Mouse (Mus musculus) lung, embryonic 14.5 days (tissue): ENCODE results near the gene Marc1. TPM values are rescaled to one million over a fixed set of nuclear protein-coding genes. Genes with fewer than 3 reads are reported as not detected.

Source experiments
- ATAC-seq: fragments of 200-750 bp; cut with Nextera tagmentation; 2 replicates; pipeline ENCODE4 v1.8.0; 2017; ENCODE audit warnings: mild to moderate bottlenecking, moderate TSS enrichment, moderate library complexity; ENCODE audit not compliant: insufficient read depth
- DNase-seq: peaks from one replicate; pipeline ENCODE4 v3.0.0-alpha.2; 2015
- H3K27ac ChIP-seq: fragments of 300-500 bp; sonication (generic); 2 replicates; pipeline ENCODE4 v1.5.1; 2014; ENCODE audit warnings: low read depth, mild to moderate bottlenecking, moderate library complexity
- H3K27me3 ChIP-seq: fragments of 300-500 bp; sonication (generic); 2 replicates; pipeline ENCODE4 v1.6.1; 2014; ENCODE audit warnings: low read length, control low read depth; ENCODE audit not compliant: insufficient read depth
- H3K36me3 ChIP-seq: fragments of 300-500 bp; sonication (generic); 2 replicates; pipeline ENCODE4 v1.6.1; 2014; ENCODE audit warnings: control low read depth; ENCODE audit not compliant: insufficient read depth
- H3K4me1 ChIP-seq: fragments of 300-500 bp; sonication (generic); 2 replicates; pipeline ENCODE4 v1.6.1; 2014; ENCODE audit warnings: antibody characterized with exemption, control low read depth; ENCODE audit not compliant: insufficient read depth
- H3K4me2 ChIP-seq: fragments of 300-500 bp; sonication (generic); 2 replicates; pipeline ENCODE4 v1.6.1; 2014; ENCODE audit warnings: mild to moderate bottlenecking
- H3K4me3 ChIP-seq: fragments of 300-500 bp; sonication (generic); 2 replicates; pipeline ENCODE4 v1.5.1; 2014; ENCODE audit warnings: low read depth, low read length
- H3K9ac ChIP-seq: fragments of 300-500 bp; sonication (generic); 2 replicates; pipeline ENCODE4 v1.6.1; 2014
- H3K9me3 ChIP-seq: fragments of 300-500 bp; sonication (generic); 2 replicates; pipeline ENCODE4 v1.6.1; 2016; ENCODE audit warnings: low read depth, low read length, control low read depth
- CTCF ChIP-seq: IDR thresholded peaks from 2 replicates; pipeline ENCODE4 v1.5.1; 2016; ENCODE audit warnings: antibody characterized with exemption, low read depth
- WGBS: fragments of 180-500 bp; shearing (Covaris S2); extraction: QIAGEN DNeasy Blood & Tissue Kit; methylation state at CpG from one replicate; pipeline ENCODE4 v1.1.7; 2014; 5-methylcytosine and 5-hydroxymethylcytosine counted together
- polyA plus RNA-seq: library from polyadenylated mRNA; unstranded; fragments of >200 nt; fragmentation: Nextera tagmentation; extraction: Ambion mirVana; gene quantifications from 2 replicates; pipeline ENCODE4 v1.2.1, GENCODE M21; 2014

Gene Marc1
- polyA plus RNA-seq, result not detected in 2 replicates

DNA sequence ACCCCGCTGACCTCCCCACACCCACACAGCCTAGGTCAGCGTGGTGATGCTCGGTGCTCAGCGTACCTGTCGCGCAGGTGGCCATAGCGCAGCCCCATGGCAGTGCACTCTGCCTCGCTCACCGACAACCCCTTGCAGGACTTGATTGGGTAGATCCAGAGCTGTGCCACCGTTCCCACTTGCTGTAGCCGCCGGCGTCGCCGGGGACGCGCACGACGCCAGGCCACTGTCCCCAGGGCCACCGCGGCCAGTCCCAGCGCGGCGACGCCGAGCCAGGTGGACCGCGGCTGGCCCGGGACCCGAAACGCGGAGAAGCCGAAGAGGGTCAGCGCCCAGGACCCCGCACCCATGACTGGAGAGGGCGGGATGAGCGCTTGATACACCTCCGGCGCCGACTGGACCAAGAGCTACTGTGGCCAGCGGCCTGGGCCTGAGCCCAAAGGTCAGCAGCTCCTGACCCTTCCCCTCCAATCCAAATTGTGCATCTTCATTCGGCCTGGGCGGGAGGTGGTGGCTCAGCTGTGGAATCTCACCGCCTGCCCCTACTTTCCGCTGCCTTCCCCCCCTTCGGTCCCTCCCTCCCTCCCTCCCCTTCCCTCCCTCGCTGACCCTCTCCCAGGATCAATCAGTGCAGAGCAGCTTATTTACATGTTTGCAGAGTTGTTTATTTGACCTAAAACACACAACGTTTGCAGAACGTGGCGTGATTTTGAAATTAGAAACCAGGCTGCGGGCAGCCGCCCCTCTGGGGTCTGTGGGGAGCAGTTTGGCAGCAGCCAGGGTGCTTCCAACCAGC lies at the start of gene Marc1:
Gene Marc1 (minus strand): TSS at position 534 of the 796 bp plus-strand sequence.
- Histone ChIP-seq H3K4me1 (no peaks in the 10 kb centered on the region; the same call in 1 of the 2 replicates), H3K27ac (no peak within 1 kb of the TSS), H3K9me3 (no peaks in the 10 kb centered on the region), H3K36me3 (0 out of 2 replicates have a peak, but pooled peaks cover 4% of the 10 kb centered on the region), H3K4me2 (peak within 1 kb of the TSS; percentile 57), H3K9ac (peak within 1 kb of the TSS; percentile 15; the same call in 1 of the 2 replicates), H3K4me3 (peak within 1 kb of the TSS; percentile 33), H3K27me3 (peaks cover 26% of the 10 kb centered on the region)
- no peak for TF ChIP-seq CTCF
- DNase-seq (peak; percentile 16), ATAC-seq (peak; percentile 45)
- WGBS, result 6% methylated on average over 52 of the region's 52 CpGs

DNA sequence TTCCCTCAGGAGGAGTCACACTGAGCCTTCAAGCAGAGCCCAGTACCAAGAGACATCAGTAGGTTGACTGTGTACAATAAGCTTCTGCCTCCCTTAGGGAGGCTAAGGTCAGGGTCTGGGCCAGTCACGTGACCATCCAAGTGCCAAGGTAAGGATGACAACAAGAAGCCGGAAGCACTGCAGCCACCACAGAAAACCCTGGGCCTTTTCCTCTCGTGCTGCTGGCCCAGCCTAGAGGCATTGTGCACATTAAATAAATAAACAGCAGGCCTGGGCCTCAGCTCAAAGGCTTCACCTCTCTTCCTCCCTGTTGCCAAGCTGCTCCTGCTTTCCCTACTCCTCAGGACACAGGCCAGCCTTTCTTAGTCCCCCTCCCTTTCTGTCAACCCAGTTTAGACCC lies 49.2 kb upstream of the Marc1 start:
- Histone ChIP-seq H3K36me3 (no peaks in the 10 kb centered on the region), H3K4me1 (no peaks in the 10 kb centered on the region), H3K9ac (no peak overlapping the region), H3K4me3 (no peak overlapping the region), H3K4me2 (no peak overlapping the region), H3K27me3 (no peaks in the 10 kb centered on the region), H3K27ac (peak overlapping the region; percentile 54), H3K9me3 (no peaks in the 10 kb centered on the region)
- ATAC-seq (peak; percentile 64; the same call in 1 of the 2 replicates), DNase-seq (peak; percentile 51)
- 21% methylated on average over 3 of the region's 3 CpGs for WGBS
- no peak for TF ChIP-seq CTCF

DNA sequence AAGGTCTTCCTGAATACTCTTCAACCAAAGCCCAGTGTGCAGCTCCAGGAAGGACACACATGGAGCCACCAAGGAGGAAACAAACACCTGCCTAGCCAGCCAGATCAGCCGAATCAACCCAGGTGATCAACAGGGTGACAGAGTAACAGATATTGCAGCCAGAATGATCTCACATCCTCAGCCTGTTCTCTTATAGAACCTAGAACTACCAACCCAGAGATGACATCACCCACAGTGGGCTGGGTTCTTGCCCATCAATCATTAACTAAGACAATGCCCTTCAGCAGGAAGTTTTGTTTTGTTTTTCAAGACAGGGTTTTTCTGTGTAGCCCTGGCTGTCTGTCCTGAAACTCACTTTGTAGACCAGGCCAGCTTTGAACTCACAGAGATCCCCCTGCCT lies 47.1 kb upstream of the Marc1 start:
- ATAC-seq (no peak), DNase-seq (peak; percentile 31)
- H3K4me3 ChIP-seq, result no peak overlapping the region
- no peaks in the 10 kb centered on the region for H3K9me3 ChIP-seq
- no peak overlapping the region for H3K27ac ChIP-seq
- H3K27me3 ChIP-seq, result no peaks in the 10 kb centered on the region
- H3K4me2 ChIP-seq, result no peak overlapping the region
- no peaks in the 10 kb centered on the region for H3K36me3 ChIP-seq
- no peak overlapping the region for H3K9ac ChIP-seq
- WGBS, result 65% methylated on average over 1 of the region's 1 CpGs
- H3K4me1 ChIP-seq, result no peaks in the 10 kb centered on the region
- TF ChIP-seq CTCF, result no peak

DNA sequence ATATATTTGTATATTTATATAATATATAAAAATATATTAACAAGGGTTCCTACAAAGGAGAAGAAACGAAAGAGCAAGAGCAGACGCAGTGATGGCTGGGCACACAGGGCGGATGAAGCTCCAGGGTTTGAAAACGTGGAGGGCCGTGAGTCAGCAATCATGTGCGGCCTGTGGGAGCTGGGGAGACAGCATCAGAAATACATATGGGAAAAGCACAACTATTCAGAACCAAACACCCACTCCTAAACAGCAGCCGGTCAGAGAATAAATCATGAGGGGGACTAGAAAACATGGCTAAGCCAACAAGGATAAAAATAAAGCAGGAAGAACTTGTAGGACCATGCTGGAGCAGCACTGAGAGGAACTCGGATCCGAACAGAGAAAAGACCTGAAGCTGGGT lies 46.1 kb upstream of the Marc1 start:
- DNase-seq (no peak), ATAC-seq (no peak)
- H3K4me3 ChIP-seq, result no peak overlapping the region
- WGBS, result 85% methylated on average over 9 of the region's 9 CpGs
- H3K4me1 ChIP-seq, result no peaks in the 10 kb centered on the region
- no peak overlapping the region for H3K27ac ChIP-seq
- no peaks in the 10 kb centered on the region for H3K27me3 ChIP-seq
- no peak for TF ChIP-seq CTCF
- no peak overlapping the region for H3K9ac ChIP-seq
- H3K9me3 ChIP-seq, result no peaks in the 10 kb centered on the region
- no peaks in the 10 kb centered on the region for H3K36me3 ChIP-seq
- H3K4me2 ChIP-seq, result no peak overlapping the region

DNA sequence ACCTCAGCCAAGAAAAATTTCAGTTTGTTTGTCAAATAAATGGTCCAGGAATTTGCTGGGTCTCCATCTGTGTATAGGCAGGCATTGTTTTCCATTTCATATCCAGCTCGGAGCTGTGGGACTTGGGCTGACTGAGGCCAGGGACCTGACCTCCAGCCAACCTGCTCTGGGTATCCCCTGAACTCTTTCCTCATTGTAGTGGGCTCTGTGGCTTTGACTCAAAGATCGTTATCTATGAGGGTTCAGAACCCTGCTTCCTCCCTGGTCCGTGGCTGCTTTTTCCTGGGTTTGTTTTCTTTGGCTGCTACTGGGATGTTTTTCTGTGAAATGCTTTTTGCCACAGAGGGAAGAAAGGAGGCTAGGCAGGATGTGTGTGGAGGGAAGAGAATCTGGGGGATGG lies 42.8 kb upstream of the Marc1 start:
- WGBS, result 37% methylated on average over 3 of the region's 3 CpGs
- Histone ChIP-seq H3K9ac (no peak overlapping the region), H3K4me3 (no peak overlapping the region), H3K36me3 (no peaks in the 10 kb centered on the region), H3K27ac (0 out of 2 replicates have a peak overlapping the region, but pooled peaks have one; percentile 5), H3K4me1 (0 out of 2 replicates have a peak, but pooled peaks cover 3% of the 10 kb centered on the region), H3K27me3 (no peaks in the 10 kb centered on the region), H3K9me3 (no peaks in the 10 kb centered on the region), H3K4me2 (peak overlapping the region; percentile 44)
- no peak for TF ChIP-seq CTCF
- DNase-seq (no peak), ATAC-seq (peak; percentile 28; the same call in 1 of the 2 replicates)

DNA sequence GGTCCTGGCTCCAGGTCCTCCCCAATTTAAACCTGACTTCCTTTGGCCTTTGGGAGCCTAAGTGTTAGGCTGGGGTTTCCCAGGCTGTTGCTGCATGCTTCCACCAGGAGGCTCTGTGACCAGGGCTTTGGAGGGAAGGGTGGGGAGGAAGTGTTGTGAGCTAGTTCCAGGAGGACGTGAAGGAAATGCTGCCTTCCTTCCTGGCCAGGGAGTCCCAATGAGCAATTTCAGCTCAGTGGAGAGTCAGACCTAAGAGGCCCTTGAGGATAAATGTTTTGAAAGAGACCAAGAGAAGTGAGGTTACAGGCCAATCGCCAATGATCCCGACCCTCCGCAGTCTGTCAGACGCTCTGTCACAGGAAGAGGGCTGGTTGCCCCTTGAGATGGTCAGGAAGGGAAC lies 42.2 kb upstream of the Marc1 start:
- H3K36me3 ChIP-seq, result no peaks in the 10 kb centered on the region
- H3K27ac ChIP-seq, result 0 out of 2 replicates have a peak overlapping the region, but pooled peaks have one; percentile 1
- no peaks in the 10 kb centered on the region for H3K9me3 ChIP-seq
- 16% methylated on average over 5 of the region's 5 CpGs for WGBS
- 0 out of 2 replicates have a peak overlapping the region, but pooled peaks have one; percentile 5 for H3K9ac ChIP-seq
- 0 out of 2 replicates have a peak, but pooled peaks cover 3% of the 10 kb centered on the region for H3K4me1 ChIP-seq
- peak overlapping the region; percentile 44 for H3K4me2 ChIP-seq
- H3K4me3 ChIP-seq, result no peak overlapping the region
- DNase-seq, result peak; percentile 76
- peak; percentile 90 for TF ChIP-seq CTCF
- peak; percentile 67; the same call in 1 of the 2 replicates for ATAC-seq
- H3K27me3 ChIP-seq, result no peaks in the 10 kb centered on the region
